Mouse (Mus musculus) ES-Bruce4 (cell line): ENCODE data around the gene 2310034G01Rik. TPM values are rescaled to one million over a fixed set of nuclear protein-coding genes. Genes with fewer than 3 reads are reported as not detected.
A peak's percentile ranks its signal among the peaks of the same experiment; 100 is the strongest.

Source experiments
- H3K27ac ChIP-seq: 2 replicates; pipeline ENCODE4 v1.5.1; 2012; ENCODE audit warnings: low read length, inconsistent platforms; ENCODE audit not compliant: insufficient read depth
- H3K27me3 ChIP-seq: 2 replicates; pipeline ENCODE4 v1.6.1; 2012; ENCODE audit warnings: mild to moderate bottlenecking, low read length, inconsistent platforms; ENCODE audit not compliant: control insufficient read depth, poor library complexity, insufficient read depth, severe bottlenecking
- H3K36me3 ChIP-seq: 2 replicates; pipeline ENCODE4 v1.6.1; 2012; ENCODE audit warnings: inconsistent platforms, mild to moderate bottlenecking, low read length, moderate library complexity; ENCODE audit not compliant: control insufficient read depth, poor library complexity, insufficient read depth, severe bottlenecking
- H3K4me1 ChIP-seq: one replicate; pipeline ENCODE4 v1.8.1; 2011; ENCODE audit warnings: low read length; ENCODE audit not compliant: control insufficient read depth, insufficient read depth
- H3K4me3 ChIP-seq: 2 replicates; pipeline ENCODE4 v1.5.1; 2011; ENCODE audit warnings: low read depth, mild to moderate bottlenecking, low read length
- H3K9ac ChIP-seq: 2 replicates; pipeline ENCODE4 v1.6.1; 2012; ENCODE audit warnings: low read depth, mild to moderate bottlenecking, inconsistent platforms; ENCODE audit not compliant: poor library complexity, severe bottlenecking
- H3K9me3 ChIP-seq: replicated peaks from 2 replicates; pipeline ENCODE4 v1.6.1; 2012; ENCODE audit warnings: mild to moderate bottlenecking, low read length, inconsistent platforms; ENCODE audit not compliant: control insufficient read depth, poor library complexity, insufficient read depth, severe bottlenecking
- CTCF ChIP-seq: IDR thresholded peaks from one replicate; pipeline ENCODE4 v1.8.1; 2011; ENCODE audit warnings: low read depth, low read length
- EP300 ChIP-seq: IDR thresholded peaks from 2 replicates; pipeline ENCODE4 v1.6.1; 2011; ENCODE audit warnings: low read depth, low read length; ENCODE audit not compliant: insufficient read depth
- POLR2A ChIP-seq: IDR thresholded peaks from one replicate; pipeline ENCODE4 v1.8.1; 2011; ENCODE audit warnings: low read length; ENCODE audit not compliant: insufficient read depth
- polyA plus RNA-seq: library from polyadenylated mRNA; stranded (reverse); fragments of >200 nt; gene quantifications from 2 replicates; pipeline ENCODE4 v1.2.4, GENCODE M21; 2011; ENCODE audit warnings: low read depth; ENCODE audit not compliant: missing spikeins, insufficient read depth, insufficient read length

Gene 2310034G01Rik
- polyA plus RNA-seq, 1 experiment: 0.43 TPM

DNA sequence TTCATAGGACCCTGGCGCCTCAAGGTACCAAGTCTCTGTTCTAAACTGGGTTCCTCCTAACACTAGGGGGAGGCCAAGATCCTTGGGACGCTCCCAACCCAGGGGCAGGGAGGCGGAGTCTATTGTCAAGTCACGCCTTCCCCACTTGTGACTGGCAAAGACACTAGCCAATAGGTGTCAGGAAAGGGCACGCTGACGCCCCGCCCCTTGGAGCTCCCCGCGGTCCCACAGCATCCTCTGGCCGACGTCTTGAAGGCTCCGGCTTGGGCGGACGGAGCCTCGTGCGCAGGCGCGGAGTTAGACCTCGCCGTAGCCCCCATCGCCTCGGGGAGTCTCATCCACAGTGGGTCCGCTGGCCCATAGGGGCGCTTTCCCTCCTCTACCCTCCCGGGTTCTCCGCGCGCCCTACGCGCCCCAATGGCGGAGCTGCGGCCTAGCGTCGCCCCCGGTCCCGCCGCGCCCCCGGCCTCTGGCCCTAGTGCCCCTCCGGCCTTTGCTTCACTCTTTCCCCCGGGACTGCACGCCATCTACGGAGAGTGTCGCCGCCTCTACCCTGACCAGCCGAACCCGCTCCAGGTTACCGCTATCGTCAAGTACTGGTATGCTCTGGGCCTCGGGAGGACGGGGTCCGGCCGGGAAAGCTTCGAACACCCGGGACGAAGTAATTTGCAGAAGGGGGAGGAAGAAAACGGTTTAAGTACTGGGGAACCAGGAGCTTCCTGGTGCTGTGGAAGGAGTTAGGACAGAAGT lies 46.8 kb upstream of the 2310034G01Rik start, which contains the start of gene Sufu:
Gene Sufu (plus strand): TSS at position 211 of the 750 bp plus-strand sequence.
- TF ChIP-seq EP300: no peak
- TF ChIP-seq POLR2A: peak; percentile 47
- TF ChIP-seq CTCF: peak; percentile 88
- H3K4me1 ChIP-seq: no peaks in the 10 kb centered on the region
- H3K4me3 ChIP-seq: peak within 1 kb of the TSS; percentile 92

DNA sequence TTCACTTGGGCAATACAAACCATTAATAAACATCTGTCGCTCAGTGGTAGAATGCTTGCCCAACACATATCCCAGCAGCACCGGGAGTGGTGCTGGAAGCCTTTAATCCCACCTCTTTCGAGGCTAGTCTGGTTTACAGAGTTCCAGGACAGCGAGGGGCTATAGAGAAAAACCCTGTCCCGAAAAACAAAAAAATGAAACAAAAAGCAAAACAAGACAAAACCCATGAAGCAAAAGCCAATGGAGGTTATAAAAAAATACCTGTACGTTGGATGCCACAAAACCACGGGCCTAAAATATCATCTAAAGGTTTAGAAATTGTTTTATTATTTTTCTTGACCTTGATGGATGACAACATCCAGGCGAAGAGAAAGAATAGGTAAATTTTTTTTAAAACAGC lies 46.0 kb upstream of the 2310034G01Rik start:
- H3K9me3 ChIP-seq: no peaks in the 10 kb centered on the region
- H3K27me3 ChIP-seq: no peaks in the 10 kb centered on the region
- H3K4me3 ChIP-seq: peak overlapping the region; percentile 33
- H3K9ac ChIP-seq: peak overlapping the region; percentile 56; the same call in 1 of the 2 replicates
- TF ChIP-seq POLR2A: no peak
- TF ChIP-seq CTCF: no peak
- no peak for TF ChIP-seq EP300
- H3K4me1 ChIP-seq: no peaks in the 10 kb centered on the region
- H3K27ac ChIP-seq: no peak overlapping the region
- H3K36me3 ChIP-seq: no peaks in the 10 kb centered on the region

More for the DNA sequence above, 46.8 kb upstream of the 2310034G01Rik start, which contains the start of gene Sufu:
- Histone ChIP-seq H3K9ac (peak within 1 kb of the TSS; percentile 83), H3K27me3 (no peaks in the 10 kb centered on the region), H3K9me3 (no peaks in the 10 kb centered on the region), H3K27ac (no peak within 1 kb of the TSS), H3K36me3 (no peaks in the 10 kb centered on the region)

DNA sequence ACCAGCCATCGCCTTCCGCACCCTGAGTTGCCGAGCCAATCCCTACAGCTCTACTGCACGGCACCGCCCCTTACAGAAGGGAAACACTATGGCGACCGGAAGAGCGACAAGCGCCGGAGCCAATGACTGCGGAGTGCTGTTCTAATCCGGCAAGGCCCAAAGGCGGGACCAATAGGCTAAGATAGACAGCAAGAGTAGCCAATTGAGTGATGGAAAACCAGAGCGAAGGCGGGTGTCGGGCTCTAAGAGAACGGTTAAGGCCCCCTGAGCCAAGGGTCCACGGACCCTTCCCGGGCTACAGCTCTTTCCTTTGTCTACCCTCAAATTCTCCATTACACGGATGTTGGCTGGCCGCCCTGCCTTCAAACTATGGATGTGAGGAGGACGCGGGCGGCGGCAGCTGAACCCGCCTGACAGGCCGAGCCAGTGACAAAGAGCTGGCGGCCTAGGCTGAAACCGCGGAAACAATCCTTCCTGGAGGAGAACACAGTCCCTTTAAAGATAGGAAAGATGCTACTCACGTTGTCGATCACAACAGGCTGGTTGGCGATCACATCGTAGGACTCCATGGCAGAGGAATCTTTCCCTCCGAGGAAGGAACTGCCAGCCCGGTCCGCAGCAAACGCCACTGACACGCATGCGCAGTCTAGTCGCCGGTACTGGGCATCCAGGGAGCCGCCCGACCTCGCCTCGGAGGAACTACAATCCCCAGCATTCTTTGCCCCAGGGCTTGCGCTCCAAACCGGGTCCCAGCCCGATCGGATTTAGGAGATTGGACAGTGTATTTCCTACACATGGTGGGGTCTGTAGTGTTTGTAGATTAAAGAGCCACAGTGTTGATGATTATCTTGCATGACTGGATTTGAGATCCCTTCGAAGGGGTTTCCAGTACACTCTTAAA lies 45.3 kb upstream of the 2310034G01Rik start, which contains the start of gene Actr1a:
Gene Actr1a (minus strand): TSS at position 640 of the 901 bp plus-strand sequence.
- peak; percentile 44 for TF ChIP-seq POLR2A
- no peak for TF ChIP-seq EP300
- no peak for TF ChIP-seq CTCF
- Histone ChIP-seq H3K9ac (peak within 1 kb of the TSS; percentile 56), H3K4me1 (no peaks in the 10 kb centered on the region), H3K9me3 (no peaks in the 10 kb centered on the region), H3K4me3 (peak within 1 kb of the TSS; percentile 88), H3K36me3 (no peaks in the 10 kb centered on the region), H3K27ac (no peak within 1 kb of the TSS), H3K27me3 (no peaks in the 10 kb centered on the region)

DNA sequence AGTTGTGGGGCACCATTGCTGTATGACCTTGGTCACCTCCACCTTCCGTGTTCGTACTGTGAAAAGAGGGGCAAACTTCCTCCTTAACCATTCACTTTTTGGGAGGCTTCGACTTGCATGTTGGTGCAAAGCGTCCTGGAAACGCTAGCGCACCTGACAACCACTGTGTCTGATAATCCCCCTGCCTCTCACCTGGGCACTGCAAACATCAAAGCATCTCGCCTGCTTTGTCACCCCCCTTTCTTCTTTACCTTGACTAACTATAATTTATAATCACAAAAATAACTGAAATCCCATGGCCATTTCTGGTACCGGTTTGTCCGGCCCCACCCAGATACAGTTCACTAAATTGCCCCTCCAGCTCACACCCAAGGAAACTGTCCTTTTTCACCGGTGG lies 44.6 kb upstream of the 2310034G01Rik start:
- Histone ChIP-seq H3K36me3 (no peaks in the 10 kb centered on the region), H3K4me3 (peak overlapping the region; percentile 79), H3K9me3 (no peaks in the 10 kb centered on the region), H3K27ac (no peak overlapping the region), H3K4me1 (no peaks in the 10 kb centered on the region), H3K27me3 (no peaks in the 10 kb centered on the region), H3K9ac (peak overlapping the region; percentile 36; the same call in 1 of the 2 replicates)
- TF ChIP-seq CTCF (no peak), EP300 (no peak), POLR2A (no peak)

DNA sequence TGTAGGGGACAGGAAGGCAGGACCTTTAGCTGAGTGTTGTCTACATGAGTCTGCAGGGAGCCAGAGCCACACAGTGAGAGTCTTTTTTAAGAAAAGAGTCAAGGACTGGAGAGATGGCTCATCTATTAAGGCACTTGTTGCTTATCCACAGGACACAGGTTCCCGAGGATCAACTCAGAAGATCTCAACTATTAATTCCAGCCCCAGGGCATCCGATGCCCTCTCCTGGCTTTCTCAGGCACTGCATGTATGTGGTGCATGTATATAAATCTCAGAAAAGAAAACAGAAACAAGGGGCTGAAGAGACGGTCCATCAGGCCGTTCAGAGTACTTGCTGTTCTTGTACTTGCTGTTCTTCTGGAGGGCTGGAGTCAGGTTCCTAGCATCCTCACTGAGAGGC lies 41.9 kb upstream of the 2310034G01Rik start:
- no peak overlapping the region for H3K4me3 ChIP-seq
- H3K9me3 ChIP-seq: no peaks in the 10 kb centered on the region
- H3K27me3 ChIP-seq: no peaks in the 10 kb centered on the region
- TF ChIP-seq CTCF (peak; percentile 39), POLR2A (no peak)
- H3K4me1 ChIP-seq: no peaks in the 10 kb centered on the region
- peaks cover 2% of the 10 kb centered on the region; the same call in 1 of the 2 replicates for H3K36me3 ChIP-seq
- H3K27ac ChIP-seq: no peak overlapping the region
- H3K9ac ChIP-seq: no peak overlapping the region
